Mouse (Mus musculus): ENCODE measurements at regions not wholly inside any gene's neighbourhood (a gene's known extent, or its start where the extent isn't known, plus 50 kb on each side); places are given as distances from the start of the nearest gene placed in this dataset.
A peak's percentile ranks its signal among the peaks of the same experiment; 100 is the strongest.
"Not testable (repeated sequence)": the region's sequence is repeated elsewhere in the genome, so short reads cannot be mapped to it uniquely, and the experiment has no call there.

DNA sequence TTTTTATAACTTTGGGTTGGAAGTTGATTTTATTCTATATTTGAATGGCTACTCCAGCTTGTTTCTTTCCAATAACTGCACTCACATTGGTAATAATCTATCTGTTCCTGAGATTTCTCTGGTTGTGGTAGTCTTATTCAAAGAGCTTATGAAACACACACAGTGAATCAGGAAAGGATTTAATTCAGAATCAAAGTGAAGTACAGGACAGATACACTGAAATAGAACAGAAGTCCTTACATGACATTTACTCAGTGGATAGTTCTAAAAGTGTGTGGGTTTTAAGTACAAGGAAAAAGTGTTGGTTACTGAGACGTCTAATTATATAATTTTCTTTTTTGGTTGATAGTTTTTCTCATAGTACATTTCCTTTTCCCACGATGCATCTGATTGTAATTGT lies 859.7 kb downstream of the Rpia start:
- DNase-seq (ENCODE audit: low spot score in 2 of 2): peak in 1 of 2 experiments; percentile 1
- intact Hi-C loops (cut with DNase I): no loop called here

DNA sequence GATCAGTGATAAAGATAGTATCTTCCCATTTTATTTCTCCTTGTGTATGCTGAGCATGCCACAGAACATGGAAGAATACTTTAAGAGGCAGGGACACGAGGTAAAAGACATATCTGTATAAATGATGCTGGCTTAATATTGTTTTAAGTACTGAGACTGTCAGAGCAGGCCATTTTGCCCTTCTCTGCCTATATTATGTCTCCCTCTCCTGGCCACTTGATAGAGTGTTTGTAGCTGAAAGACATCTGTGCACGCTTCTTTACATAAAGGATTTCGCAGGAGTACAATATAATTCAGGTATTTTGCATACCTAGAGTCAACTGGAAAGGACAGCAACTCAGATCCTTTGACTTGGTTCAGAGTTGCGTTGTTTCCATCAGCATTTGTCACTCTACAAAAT lies 877.3 kb downstream of the Rpia start:
- DNase-seq (ENCODE audit: low spot score in 2 of 2): no peak
- intact Hi-C loops (cut with DNase I): no loop called here

DNA sequence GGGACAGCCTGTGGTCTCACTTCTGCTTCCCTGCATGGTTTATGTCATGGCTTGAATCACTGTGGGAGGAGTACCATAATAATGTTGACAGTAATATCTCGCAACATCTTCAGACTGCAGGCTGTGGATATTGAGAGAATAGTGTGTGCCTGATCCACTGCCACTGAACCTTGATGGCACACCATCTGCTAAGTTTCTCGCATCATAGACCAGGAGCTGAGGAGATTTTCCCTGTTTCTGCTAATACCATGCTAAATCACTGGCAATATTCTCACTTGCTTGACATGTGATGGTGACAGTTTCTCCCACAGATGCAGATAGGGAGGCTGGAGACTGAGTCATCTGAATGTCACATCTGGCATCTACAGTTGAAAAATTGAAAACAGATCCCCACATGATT lies 912.7 kb downstream of the Rpia start:
- intact Hi-C loops (cut with DNase I): no loop called here
- peak in 1 of 2 experiments; percentile 1 for DNase-seq (ENCODE audit: low spot score in 2 of 2)

DNA sequence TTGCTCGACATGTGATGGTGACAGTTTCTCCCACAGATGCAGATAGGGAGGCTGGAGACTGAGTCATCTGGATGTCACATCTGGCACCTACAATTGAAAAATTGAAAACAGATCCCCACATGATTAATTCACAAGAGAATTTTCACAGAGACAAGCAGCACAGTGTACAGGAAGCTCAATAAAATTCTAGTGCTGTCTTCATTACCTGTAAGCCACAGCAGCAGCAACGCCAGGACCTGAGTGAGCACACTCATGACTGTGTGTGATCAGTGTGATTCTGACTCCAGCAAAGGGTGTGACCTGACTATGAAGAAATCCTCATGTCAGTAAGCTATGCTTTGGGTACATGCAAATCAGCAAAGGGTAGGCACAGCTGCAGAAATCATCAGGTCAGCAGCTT lies 933.4 kb downstream of the Rpia start:
- DNase-seq (ENCODE audit: low spot score in 2 of 2); intact Hi-C loops (cut with DNase I): not testable (repeated sequence)

DNA sequence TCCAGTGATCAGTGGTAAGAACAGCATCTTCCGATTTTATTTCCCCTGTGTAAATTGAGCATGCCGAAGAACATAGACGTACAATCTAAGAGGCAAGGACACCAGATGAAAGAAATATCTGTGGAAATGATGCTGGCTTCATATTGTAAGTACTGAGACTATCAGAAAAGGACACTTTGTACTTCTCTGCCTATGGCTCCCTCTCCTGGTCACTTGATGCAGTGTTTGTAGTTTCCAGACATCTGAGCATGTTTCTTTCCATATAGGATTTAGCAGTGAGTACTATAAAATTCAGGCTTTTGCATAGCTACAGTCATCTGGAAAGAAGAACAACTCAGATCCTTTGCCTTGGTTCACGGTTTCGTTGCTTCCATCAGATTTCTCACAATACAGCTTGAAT lies 963.4 kb downstream of the Rpia start:
- intact Hi-C loops (cut with DNase I): not testable (repeated sequence)
- peak; percentile 2 to 18 for DNase-seq (ENCODE audit: low spot score in 2 of 2)

DNA sequence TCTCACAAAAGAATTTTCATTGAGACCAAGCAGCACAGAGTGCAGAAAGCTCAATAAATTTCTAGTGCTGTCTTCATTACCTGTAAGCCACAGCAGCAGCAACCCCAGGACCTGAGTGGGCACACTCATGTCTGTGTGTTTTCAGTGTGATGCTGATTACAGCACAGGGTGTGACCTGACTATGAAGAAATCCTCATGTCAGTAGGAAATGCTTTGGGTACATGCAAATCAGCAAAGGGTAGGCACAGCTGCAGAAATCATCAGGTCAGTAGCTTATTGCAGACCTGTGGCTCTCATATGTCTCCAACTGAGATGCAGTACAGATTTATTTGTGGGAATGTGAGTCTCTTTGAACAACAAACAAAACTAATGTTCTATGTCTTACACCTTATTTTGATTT lies 977.1 kb downstream of the Rpia start:
- DNase-seq (ENCODE audit: low spot score in 2 of 2); intact Hi-C loops (cut with DNase I): not testable (repeated sequence)

DNA sequence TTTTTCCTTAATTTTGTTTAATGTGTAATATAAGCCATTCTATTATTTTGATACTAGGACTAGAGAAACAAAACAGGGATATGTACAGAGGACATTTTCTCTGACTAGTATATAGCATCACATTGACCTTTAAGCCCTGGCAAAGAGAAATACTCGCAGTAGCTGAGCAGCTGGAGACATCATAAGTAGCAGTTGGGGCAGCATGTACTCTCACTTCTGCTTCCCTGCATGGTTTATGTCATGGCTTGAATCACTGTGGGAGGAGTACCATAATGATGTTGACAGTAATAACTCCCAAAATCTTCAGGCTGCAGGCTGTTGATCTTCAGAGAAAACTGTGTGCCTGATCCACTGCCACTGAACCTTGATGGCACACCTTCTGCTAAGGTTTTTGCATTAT lies 977.7 kb downstream of the Rpia start:
- DNase-seq (ENCODE audit: low spot score in 2 of 2); intact Hi-C loops (cut with DNase I): not testable (repeated sequence)

DNA sequence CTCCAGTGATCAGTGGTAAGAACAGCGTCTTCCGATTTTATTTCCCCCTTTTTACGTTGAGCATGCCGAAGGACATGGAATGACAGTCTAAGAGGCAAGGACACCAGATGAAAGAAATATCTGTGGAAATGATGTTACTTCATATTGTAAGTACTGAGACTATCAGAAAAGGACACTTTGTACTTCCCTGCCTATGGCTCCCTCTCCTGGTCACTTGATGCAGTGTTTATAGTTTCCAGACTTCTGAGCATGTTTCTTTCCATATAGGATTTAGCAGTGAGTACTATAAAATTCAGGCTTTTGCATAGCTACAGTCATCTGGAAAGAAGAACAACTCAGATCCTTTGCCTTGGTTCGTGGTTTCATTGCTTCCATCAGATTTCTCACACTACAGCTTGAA lies 1011.7 kb downstream of the Rpia start:
- DNase-seq (ENCODE audit: low spot score in 2 of 2): peak in 1 of 2 experiments; percentile 14
- intact Hi-C loops (cut with DNase I): not testable (repeated sequence)

DNA sequence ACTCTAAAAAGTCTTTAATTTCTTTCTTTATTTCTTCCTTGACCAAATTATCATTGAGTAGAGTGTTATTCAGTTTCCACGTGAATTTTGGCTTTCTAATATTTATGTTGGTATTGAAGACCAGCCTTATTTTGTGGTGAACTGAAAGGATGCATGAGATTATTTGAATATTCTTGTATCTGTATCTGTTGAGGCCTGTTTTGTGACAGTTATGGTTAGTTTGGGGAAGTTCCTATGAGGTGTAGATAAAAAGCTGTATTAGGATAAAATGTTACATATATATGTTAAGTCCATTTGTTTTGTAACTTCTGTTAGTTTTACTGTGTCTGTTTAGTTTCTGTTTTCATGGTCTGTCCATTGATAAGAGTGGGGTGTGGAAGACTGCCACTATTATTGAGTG lies 1014.7 kb downstream of the Rpia start:
- intact Hi-C loops (cut with DNase I); DNase-seq (ENCODE audit: low spot score in 2 of 2): not testable (repeated sequence)

DNA sequence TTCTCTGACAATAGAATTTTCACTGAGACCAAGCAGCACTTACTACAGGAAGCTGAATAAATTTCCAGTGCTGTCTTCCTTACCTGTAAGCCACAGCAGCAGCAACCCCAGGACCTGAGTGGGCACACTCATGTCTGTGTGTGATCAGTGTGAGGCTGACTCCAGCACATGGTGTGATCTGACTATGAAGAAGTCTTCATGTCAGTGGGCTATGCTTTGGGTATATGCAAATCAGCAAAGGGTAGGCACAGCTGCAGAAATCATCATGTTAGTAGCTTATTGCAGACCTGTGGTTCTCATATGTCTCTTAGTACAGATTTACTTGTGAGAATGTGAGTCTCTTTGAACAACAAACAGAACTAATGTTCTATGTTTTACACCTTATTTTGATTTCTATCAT lies 1027.2 kb downstream of the Rpia start:
- intact Hi-C loops (cut with DNase I): no loop called here

DNA sequence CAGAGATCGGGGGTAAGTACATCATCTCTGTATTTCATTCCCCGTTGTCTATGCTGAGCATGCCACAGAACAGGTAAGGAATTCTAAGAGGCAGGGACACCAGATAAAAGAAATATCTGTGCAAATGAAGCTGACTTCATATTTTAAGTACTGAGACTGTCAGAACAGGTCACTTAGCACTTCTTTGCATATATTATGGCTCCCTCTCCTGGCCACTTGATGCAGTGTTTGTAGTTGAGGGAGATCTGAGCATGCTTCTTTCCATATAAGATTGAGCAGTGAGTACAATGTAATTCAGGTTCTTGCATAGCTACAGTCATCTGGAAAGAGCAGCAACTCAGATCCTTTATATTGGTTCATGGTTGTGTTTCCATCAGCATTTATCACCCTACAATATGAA lies 1033.4 kb downstream of the Rpia start:
- DNase-seq (ENCODE audit: low spot score in 2 of 2): peak in 1 of 2 experiments; percentile 11
- intact Hi-C loops (cut with DNase I): no loop called here

More for the DNA sequence above, 1027.2 kb downstream of the Rpia start:
- DNase-seq (ENCODE audit: low spot score in 2 of 2): no peak

DNA sequence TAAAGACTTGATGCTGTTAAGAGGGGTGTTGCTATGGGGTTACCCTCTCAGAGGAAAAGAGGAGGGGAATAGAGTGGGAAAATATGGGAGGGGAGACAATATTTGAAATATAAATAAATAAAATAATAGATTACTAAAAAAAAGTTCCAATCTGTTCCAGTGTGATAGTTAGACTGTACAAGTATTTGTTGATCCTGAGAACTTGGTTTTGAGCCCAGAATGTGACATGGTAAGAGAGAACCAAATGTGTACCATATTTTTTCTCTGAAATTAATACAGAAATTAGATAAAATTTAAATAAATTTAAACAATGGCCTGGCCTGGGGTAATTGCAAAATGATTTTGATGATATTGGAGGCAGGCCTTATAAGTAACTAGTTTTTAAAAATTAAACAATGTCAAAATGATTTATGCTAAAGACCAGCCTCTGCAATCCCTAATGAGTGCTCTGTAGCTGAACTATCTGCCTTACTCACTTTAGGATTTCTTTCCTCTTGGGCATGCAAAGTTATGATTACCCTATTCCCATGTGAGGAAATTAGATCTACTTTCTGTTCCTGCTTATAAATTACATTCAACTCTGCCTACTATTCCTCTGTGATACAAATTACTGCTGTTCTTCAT lies 1052.9 kb downstream of the Rpia start:
- DNase-seq (ENCODE audit: low spot score in 2 of 2): no peak
- intact Hi-C loops (cut with DNase I): no loop called here

DNA sequence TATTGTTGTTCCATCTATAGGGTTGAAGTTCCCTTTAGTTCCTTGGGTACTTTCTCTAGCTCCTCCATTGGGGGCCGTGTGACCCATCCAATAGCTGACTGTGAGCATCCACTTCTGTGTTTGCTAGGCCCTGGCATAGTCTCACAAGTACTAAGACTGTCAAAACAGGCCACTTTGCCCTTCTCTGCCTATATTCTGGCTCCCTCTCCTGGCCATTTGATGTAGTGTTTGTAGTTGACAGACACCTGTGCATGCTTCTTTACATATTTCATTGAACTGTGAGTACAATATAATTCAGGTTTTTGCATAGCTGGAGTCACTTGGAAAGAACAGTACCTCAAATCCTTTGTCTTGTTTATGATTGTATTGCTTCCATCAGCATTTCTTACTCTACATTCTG lies 1059.2 kb downstream of the Rpia start:
- intact Hi-C loops (cut with DNase I); DNase-seq (ENCODE audit: low spot score in 2 of 2): not testable (repeated sequence)

DNA sequence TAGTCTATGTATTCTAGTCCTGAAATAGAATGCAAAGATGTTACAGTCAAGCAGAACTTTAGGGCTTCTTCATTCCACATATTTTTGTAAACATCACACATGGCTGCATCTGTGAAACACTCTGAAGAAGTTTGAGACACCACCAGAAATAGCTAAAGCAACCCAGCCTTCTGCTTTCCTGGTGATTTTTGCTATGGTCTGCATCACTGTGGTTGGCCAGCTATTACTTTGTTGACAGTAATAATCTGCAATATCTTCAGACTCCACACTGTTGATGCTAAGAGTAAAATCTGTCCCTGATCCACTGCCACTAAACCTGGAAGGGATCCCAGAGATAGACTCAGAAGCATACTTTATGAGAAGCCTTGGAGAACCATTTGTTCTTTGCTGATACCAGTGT lies 1065.7 kb downstream of the Rpia start:
- DNase-seq (ENCODE audit: low spot score in 2 of 2): peak; percentile 1 to 7
- intact Hi-C loops (cut with DNase I): no loop called here

DNA sequence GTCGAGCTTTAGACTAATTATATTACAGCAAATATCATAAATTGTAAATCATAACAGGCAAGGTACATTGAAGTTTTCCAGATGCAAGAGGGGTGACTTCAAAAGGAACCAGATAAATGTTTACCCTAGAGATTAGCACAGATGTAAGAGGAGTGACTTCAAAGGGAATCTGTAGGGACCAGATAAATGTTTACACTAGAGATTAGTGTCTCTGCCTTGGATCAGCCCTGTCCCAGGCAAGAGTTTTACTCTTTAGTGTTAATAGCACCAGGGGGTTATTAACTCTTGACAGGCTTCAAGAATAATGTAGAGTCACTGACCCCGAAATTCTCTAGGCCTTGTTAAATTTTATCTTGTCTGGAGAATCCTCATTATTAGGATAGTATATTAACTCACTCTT lies 1089.2 kb downstream of the Rpia start:
- intact Hi-C loops (cut with DNase I); DNase-seq (ENCODE audit: low spot score in 2 of 2): not testable (repeated sequence)

DNA sequence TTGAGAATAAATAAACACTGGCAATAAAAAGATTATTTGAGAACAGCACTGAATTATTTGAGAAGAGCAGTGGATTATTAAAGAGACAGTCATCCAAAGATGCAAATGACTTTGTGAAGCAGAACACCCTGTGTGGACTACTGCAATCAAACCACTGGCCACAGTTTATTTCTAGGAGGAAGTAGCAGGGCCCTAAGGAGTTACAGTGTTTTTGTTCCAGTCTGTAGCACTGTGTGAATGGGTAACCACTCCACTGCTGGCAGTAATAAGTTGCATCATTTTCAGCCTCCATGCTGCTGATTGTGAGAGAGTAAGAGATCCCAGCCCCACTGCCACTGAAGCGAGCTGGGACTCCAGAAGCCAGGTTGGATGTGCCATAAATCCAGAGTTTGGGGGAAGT lies 1110.9 kb downstream of the Rpia start:
- DNase-seq (ENCODE audit: low spot score in 2 of 2): no peak
- intact Hi-C loops (cut with DNase I): loop anchor here (5.0 kb wide), 1 partner anchor 179 kb away; no protein-coding TSS in a partner anchor

DNA sequence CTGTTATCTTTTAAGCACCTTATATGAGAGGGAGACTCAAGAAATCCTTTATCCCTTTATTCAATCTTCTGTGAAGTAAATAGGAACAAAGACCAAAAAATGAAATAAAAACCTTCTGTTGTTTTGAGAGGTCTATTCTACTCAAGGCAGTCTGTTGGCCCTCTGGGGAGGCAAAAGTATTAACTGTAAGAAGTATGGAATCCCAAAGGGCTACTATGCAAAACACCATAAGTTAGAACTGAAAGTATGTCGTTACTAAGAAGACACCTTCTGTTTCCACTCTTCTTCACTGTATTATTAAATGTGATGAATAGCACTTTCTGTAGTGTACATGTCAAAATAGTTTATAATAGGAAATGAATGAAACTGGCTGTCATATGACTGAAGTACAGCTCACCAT lies 1129.6 kb downstream of the Rpia start:
- intact Hi-C loops (cut with DNase I); DNase-seq (ENCODE audit: low spot score in 2 of 2): not testable (repeated sequence)
